Comparison of ENCODE assay signal across 8 mouse cellular contexts in genomic region chr15:78422046-78422956, GRCm38 (mm10). TPM values are rescaled to one million over a fixed set of nuclear protein-coding genes. Genes with fewer than 3 reads are reported as not detected.
DNase-seq lines count a peak whose midpoint lies in the region; ATAC-seq lines count a peak whose summit lies in the region.

No protein-coding gene starts in this region.

- no peak overlapping the region for H3K4me3 ChIP-seq in liver, embryonic 11.5 days (ENCODE audit: low read depth, low read length)

- H3K9me3 ChIP-seq in liver, embryonic 11.5 days (ENCODE audit: control insufficient read depth, low read length) = no peaks in the 10 kb centered on the region

- H3K27me3 ChIP-seq in liver, embryonic 11.5 days (replicated peaks; ENCODE audit: control insufficient read depth, insufficient read depth, low read length) = peaks cover 20% of the 10 kb centered on the region
- no peaks in the 10 kb centered on the region for H3K27me3 ChIP-seq in splenic B cell, adult 2 months (ENCODE audit: control insufficient read depth, insufficient read depth, low read length, poor library complexity, severe bottlenecking)

- peak; percentile 75 for ATAC-seq in granulocyte monocyte progenitor cell, adult 5-6 weeks (replicated peaks; ENCODE audit: poor library complexity, severe bottlenecking)
- ATAC-seq in liver, embryonic 11.5 days (replicated peaks; ENCODE audit: low FRiP score) = peak; percentile 65

- no peaks in the 10 kb centered on the region for H3K36me3 ChIP-seq in liver, embryonic 11.5 days (ENCODE audit: control insufficient read depth, insufficient read depth, low read length)
- H3K36me3 ChIP-seq in splenic B cell, adult 2 months (ENCODE audit: control insufficient read depth, insufficient read depth, low read length, poor library complexity, severe bottlenecking) = no peaks in the 10 kb centered on the region

- H3K4me1 ChIP-seq in liver, embryonic 11.5 days (replicated peaks; ENCODE audit: control insufficient read depth, insufficient read depth, low read length) = peaks cover 5% of the 10 kb centered on the region

- WGBS in liver, embryonic 11.5 days = 18% methylated on average over 16 of the region's 16 CpGs

- no peak overlapping the region for H3K27ac ChIP-seq in liver, embryonic 11.5 days (ENCODE audit: low read depth, low read length)

- H3K9ac ChIP-seq in liver, embryonic 11.5 days (ENCODE audit: low read depth, low read length) = peak overlapping the region; percentile 34; the same call in 1 of the 2 replicates

- H3K4me2 ChIP-seq in liver, embryonic 11.5 days = peak overlapping the region; percentile 48

- DNase-seq in ovary, postnatal 10 days (ENCODE audit: low spot score) = peak; percentile 67
- DNase-seq in ovary, adult 18-20 months (ENCODE audit: low spot score) = no peak
- DNase-seq in embryo, embryonic 10 days (ENCODE audit: low spot score) = peak; percentile 91
- peak; percentile 83 for DNase-seq in kidney, adult 9 months
- peak; percentile 73 for DNase-seq in liver, embryonic 11.5 days (ENCODE audit: low spot score)
- DNase-seq in naive thymus-derived CD4-positive, alpha-beta T cell, adult 2 months (ENCODE audit: low read depth) = peak; percentile 92
- peak; percentile 89 for DNase-seq in splenic B cell, adult 2 months (ENCODE audit: low read depth, low spot score)

RNA-seq across cellular contexts. Expression of gene Kctd17, which starts 6.1 kb away (rescaled TPM):
- total RNA-seq in granulocyte monocyte progenitor cell, adult 5-6 weeks (2014; fragmentation: Nextera tagmentation) = 13.0 and 27.4 TPM in 2 replicates
- 8.3 and 15.4 TPM in 2 replicates for total RNA-seq in granulocyte monocyte progenitor cell, adult 5-6 weeks (2017)
- polyA plus RNA-seq in liver, embryonic 11.5 days (2014; fragmentation: Nextera tagmentation; extraction: Ambion mirVana) = 17.1 and 19.2 TPM in 2 replicates

RNA-seq across cellular contexts. Expression of gene Mpst, which starts 16.1 kb away (rescaled TPM):
- total RNA-seq in granulocyte monocyte progenitor cell, adult 5-6 weeks (2014; fragmentation: Nextera tagmentation) = 8.4 and 9.1 TPM in 2 replicates
- total RNA-seq in granulocyte monocyte progenitor cell, adult 5-6 weeks (2017) = 26.2 and 30.2 TPM in 2 replicates
- 5.1 TPM in 2 replicates for polyA plus RNA-seq in liver, embryonic 11.5 days (2014; fragmentation: Nextera tagmentation; extraction: Ambion mirVana)

RNA-seq across cellular contexts. Expression of gene Tst, which starts 16.6 kb away (rescaled TPM):
- 18.7 and 29.9 TPM in 2 replicates for total RNA-seq in granulocyte monocyte progenitor cell, adult 5-6 weeks (2014; fragmentation: Nextera tagmentation)
- 12.6 and 16.5 TPM in 2 replicates for total RNA-seq in granulocyte monocyte progenitor cell, adult 5-6 weeks (2017)
- polyA plus RNA-seq in liver, embryonic 11.5 days (2014; fragmentation: Nextera tagmentation; extraction: Ambion mirVana) = 95.3 and 98.9 TPM in 2 replicates

RNA-seq across cellular contexts. Expression of gene Tex33, which starts 26.6 kb away (rescaled TPM):
- not detected in 2 replicates for total RNA-seq in granulocyte monocyte progenitor cell, adult 5-6 weeks (2014; fragmentation: Nextera tagmentation)
- total RNA-seq in granulocyte monocyte progenitor cell, adult 5-6 weeks (2017) = not detected in 2 replicates
- polyA plus RNA-seq in liver, embryonic 11.5 days (2014; fragmentation: Nextera tagmentation; extraction: Ambion mirVana) = not detected in 2 replicates

RNA-seq across cellular contexts. Expression of gene Tmprss6, which starts 46.1 kb away (rescaled TPM):
- total RNA-seq in granulocyte monocyte progenitor cell, adult 5-6 weeks (2014; fragmentation: Nextera tagmentation) = not detected in 2 replicates
- total RNA-seq in granulocyte monocyte progenitor cell, adult 5-6 weeks (2017) = not detected in 2 replicates
- 7.0 and 7.9 TPM in 2 replicates for polyA plus RNA-seq in liver, embryonic 11.5 days (2014; fragmentation: Nextera tagmentation; extraction: Ambion mirVana)
